In the genomic region with DNA sequence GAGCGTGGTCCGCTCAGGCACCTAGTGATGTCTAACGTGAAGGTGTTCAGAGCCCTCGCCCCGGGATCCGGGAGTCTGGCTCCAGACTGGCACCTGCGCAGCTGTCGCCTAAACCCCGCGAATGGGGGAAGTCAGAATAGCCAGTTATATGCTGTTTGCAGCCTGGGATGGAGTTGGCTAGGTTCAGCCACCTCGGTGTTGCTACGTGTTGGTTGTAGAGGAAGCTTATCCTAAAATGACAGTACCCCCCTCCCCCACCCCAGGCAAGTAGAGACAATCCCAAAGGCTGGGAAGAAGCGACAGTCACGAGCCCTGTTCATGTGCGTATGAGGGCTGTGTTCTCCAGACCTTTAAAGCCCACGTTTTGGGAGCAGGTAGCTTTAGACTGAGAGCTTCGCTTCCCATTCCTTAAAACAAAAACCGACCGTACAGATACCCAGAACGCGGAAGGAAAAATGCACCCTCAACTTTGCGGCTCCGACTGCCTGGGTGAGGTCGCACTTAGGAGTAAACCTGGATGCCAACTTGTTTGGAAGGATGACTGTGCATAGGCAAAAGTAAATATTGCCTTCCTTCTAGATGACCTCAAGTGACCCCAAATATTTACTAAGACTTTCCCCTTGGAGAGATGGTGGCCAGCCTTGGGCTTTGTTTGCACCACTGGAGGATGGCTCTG, we compare ENCODE assay signal across 8 mouse cellular contexts. TPM values are rescaled to one million over a fixed set of nuclear protein-coding genes. Genes with fewer than 3 reads are reported as not detected.
A peak's percentile ranks its signal among the peaks of the same experiment; 100 is the strongest.
DNase-seq lines count a peak whose midpoint lies in the region; ATAC-seq and TF ChIP-seq lines count a peak whose summit lies in the region.

No protein-coding gene starts in this region.

- H3K9me3 ChIP-seq in kidney, postnatal 0 days (replicated peaks; ENCODE audit: low read length) = no peaks in the 10 kb centered on the region
- no peaks in the 10 kb centered on the region for H3K9me3 ChIP-seq in forebrain, embryonic 12.5 days

- H3K4me2 ChIP-seq in kidney, postnatal 0 days (ENCODE audit: low read length) = peak overlapping the region; percentile 77
- H3K4me2 ChIP-seq in forebrain, embryonic 12.5 days = peak overlapping the region; percentile 94

- peaks cover 14% of the 10 kb centered on the region for H3K4me1 ChIP-seq in kidney, postnatal 0 days (replicated peaks; ENCODE audit: insufficient read depth, low read length)
- peaks cover 41% of the 10 kb centered on the region for H3K4me1 ChIP-seq in forebrain, embryonic 12.5 days

- WGBS in kidney, postnatal 0 days = 2% methylated on average over 24 of the region's 24 CpGs
- WGBS in forebrain, embryonic 12.5 days = 2% methylated on average over 24 of the region's 24 CpGs

- peaks cover 36% of the 10 kb centered on the region for H3K27me3 ChIP-seq in kidney, postnatal 0 days (ENCODE audit: insufficient read depth, low read length)
- H3K27me3 ChIP-seq in forebrain, embryonic 12.5 days = peaks cover 85% of the 10 kb centered on the region

- no peak for TF ChIP-seq CTCF in kidney, postnatal 0 days (IDR thresholded peaks at IDR 0.05; ENCODE audit: low read depth)

- peak overlapping the region; percentile 42 for H3K4me3 ChIP-seq in kidney, postnatal 0 days (replicated peaks; ENCODE audit: low read depth, low read length)
- peak overlapping the region; percentile 59 for H3K4me3 ChIP-seq in forebrain, embryonic 12.5 days (replicated peaks)

- no peak for ATAC-seq in kidney, postnatal 0 days (replicated peaks; ENCODE audit: low FRiP score, low read depth)
- no peak for ATAC-seq in forebrain, embryonic 12.5 days (ENCODE audit: low FRiP score)

- no peak overlapping the region for H3K27ac ChIP-seq in kidney, postnatal 0 days
- H3K27ac ChIP-seq in forebrain, embryonic 12.5 days = no peak overlapping the region

- no peaks in the 10 kb centered on the region for H3K36me3 ChIP-seq in kidney, postnatal 0 days (ENCODE audit: insufficient read depth, low read length)
- H3K36me3 ChIP-seq in forebrain, embryonic 12.5 days (replicated peaks) = no peaks in the 10 kb centered on the region

- H3K9ac ChIP-seq in kidney, postnatal 0 days (ENCODE audit: low read depth, low read length) = no peak overlapping the region
- H3K9ac ChIP-seq in forebrain, embryonic 12.5 days = peak overlapping the region; percentile 62

- intact Hi-C loops in left cerebral cortex, postnatal 10 days (cut with DNase I) = loop anchor here (5.0 to 10.0 kb wide), 7 partner anchors 221 to 1281 kb away; no protein-coding TSS in a partner anchor
- intact Hi-C loops in gastrocnemius, postnatal 14 days (cut with DNase I; ENCODE audit: low total_unique reads) = no loop called here

- DNase-seq in kidney, postnatal 0 days (ENCODE audit: low spot score) = no peak
- no peak for DNase-seq in kidney, adult 9 months
- peak; percentile 38 to 59 for DNase-seq in left cerebral cortex, postnatal 10 days (ENCODE audit: extremely low spot score in 1 of 2, low spot score in 2 of 2)
- peak; percentile 66 for DNase-seq in right cerebral cortex, postnatal 25 days
- DNase-seq in gastrocnemius, postnatal 14 days = no peak
- DNase-seq in lung, adult 18-20 months = no peak
- no peak for DNase-seq in kidney, postnatal 14 days

RNA-seq across cellular contexts. Expression of gene Tmem132b, which starts 1.8 kb away (rescaled TPM):
- polyA plus RNA-seq in kidney, postnatal 0 days (2015; fragmentation: Nextera tagmentation; extraction: Ambion mirVana) = 0.27 and 0.28 TPM in 2 replicates
- polyA plus RNA-seq in forebrain, embryonic 12.5 days (2016; fragmentation: Nextera tagmentation; extraction: Ambion mirVana) = 1.6 and 1.8 TPM in 2 replicates
- 100 to 1,000 TPM; 109 to 114 TPM for total RNA-seq in left cerebral cortex, postnatal 10 days (2021)
- under 1 TPM; 0.11 to 0.18 TPM for total RNA-seq in gastrocnemius, postnatal 14 days (2021)

RNA-seq across cellular contexts. Expression of gene Aacs, which starts 57.7 kb away (rescaled TPM):
- 22.0 and 25.5 TPM in 2 replicates for polyA plus RNA-seq in kidney, postnatal 0 days (2015; fragmentation: Nextera tagmentation; extraction: Ambion mirVana)
- polyA plus RNA-seq in forebrain, embryonic 12.5 days (2016; fragmentation: Nextera tagmentation; extraction: Ambion mirVana) = 54.8 and 62.3 TPM in 2 replicates
- total RNA-seq in left cerebral cortex, postnatal 10 days (2021) = 10 to 100 TPM; 84.1 to 96.1 TPM
- total RNA-seq in gastrocnemius, postnatal 14 days (2021) = 1 to 10 TPM; 2.0 to 4.6 TPM

Comparison
In these comparisons a context has a peak if more than half of its experiments do, and no peak if none do; other contexts are left out.
1. DNase-seq: peak in left cerebral cortex, postnatal 10 days (2 of 2) and right cerebral cortex, postnatal 25 days (single experiment); none in kidney, postnatal 0 days (single experiment), kidney, adult 9 months (single experiment), gastrocnemius, postnatal 14 days (single experiment), lung, adult 18-20 months (0 of 2) and kidney, postnatal 14 days (single experiment).
2. RNA of gene Tmem132b, which starts 1.8 kb away (total RNA-seq): 109 to 114 TPM in left cerebral cortex, postnatal 10 days; 0.11 to 0.18 TPM in gastrocnemius, postnatal 14 days; every median in the first group is over 10 times any median in the second.
3. RNA of gene Aacs, which starts 57.7 kb away (total RNA-seq): 84.1 to 96.1 TPM in left cerebral cortex, postnatal 10 days; 2.0 to 4.6 TPM in gastrocnemius, postnatal 14 days; every median in the first group is over 10 times any median in the second.